Mouse (Mus musculus): ENCODE data around the gene Hspb3.

DNA sequence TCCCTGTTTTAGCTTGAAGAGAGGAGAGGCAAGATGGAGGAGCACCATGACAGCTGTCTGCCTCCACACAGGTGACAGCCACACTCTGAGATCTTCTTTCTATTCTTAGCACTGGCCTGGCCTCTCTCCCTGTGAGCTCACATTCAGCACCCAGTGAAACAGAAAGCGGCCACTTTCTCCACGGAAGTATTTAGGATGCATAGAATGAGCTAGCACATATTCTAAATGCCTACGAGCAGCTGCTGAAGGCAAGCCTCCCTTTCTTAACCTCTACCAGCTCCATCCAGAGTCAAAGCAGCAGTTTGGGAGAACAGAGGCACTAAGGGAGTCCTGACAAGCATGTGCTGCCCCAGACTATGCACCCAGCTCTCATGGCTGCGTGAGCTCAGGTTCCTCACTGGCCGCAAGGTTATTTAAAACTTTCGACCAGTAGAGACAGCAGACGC, 1.6 kb downstream of the Hspb3 start:
- TF ChIP-seq CTCF (IDR thresholded peaks at IDR 0.05; ENCODE audit: low read depth): no peak
- TF ChIP-seq EP300 (IDR thresholded peaks at IDR 0.05; ENCODE audit: low read depth): no peak

All from liver, embryonic 14.5 days (tissue).